Mouse (Mus musculus): ENCODE data around the gene Olfr470.
"Not testable (repeated sequence)": the region's sequence is repeated elsewhere in the genome, so short reads cannot be mapped to it uniquely, and the experiment has no call there.

Olfr470 gene

GRCm38 (mm10) chr7:107847390-107847789 is at the start of gene Olfr470:
TSS of gene Olfr470 (minus strand) at chr7:107847490.
- DNase-seq: not testable (repeated sequence)

DNA sequence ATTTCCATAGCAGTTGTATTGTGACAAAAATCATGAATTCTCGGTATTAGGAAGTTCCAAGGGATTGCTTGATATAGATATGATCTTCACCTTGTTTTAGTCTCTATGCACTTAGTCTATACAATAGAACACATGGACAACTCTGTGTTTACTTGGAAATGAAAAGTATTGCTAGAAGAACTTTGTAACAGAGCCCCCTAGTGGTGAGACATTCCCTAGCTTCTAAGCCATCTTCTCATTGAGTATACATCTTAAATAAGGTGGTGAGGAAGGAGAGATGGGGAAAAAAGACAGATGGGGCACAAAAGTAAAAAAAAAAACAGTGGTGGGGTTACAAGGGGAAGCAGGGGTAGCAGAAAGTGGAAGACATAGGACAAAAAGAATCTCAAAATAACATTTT is 5.6 kb downstream of the Olfr470 start:
- DNase-seq: no peak

GRCm38 (mm10) chr7:107825441-107825840 is 21.8 kb downstream of the Olfr470 start, which contains the start of gene Olfr469:
TSS of gene Olfr469 (minus strand) at chr7:107825541.
- DNase-seq: not testable (repeated sequence)

GRCm38 (mm10) chr7:107823867-107824266 is 23.4 kb downstream of the Olfr470 start:
- not testable (repeated sequence) for DNase-seq

DNA sequence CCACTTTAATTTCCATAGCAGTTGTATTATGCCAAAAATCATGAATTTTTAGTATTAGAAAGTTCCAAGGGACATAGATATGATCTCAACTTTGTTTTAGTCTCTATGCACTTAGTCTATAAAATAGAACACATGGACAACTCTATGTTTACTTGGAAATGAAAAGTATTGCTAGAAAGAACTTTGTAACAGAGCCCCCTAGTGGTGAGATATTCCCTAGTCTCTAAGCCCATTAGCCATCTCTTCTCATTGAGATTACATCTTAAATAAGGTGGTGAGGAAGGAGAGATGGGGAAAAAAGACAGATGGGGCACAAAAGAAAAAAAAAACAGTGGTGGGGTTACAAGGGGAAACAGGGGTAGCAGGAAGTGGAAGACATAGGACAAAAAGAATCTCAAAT is 27.8 kb downstream of the Olfr470 start:
- DNase-seq: no peak

DNA sequence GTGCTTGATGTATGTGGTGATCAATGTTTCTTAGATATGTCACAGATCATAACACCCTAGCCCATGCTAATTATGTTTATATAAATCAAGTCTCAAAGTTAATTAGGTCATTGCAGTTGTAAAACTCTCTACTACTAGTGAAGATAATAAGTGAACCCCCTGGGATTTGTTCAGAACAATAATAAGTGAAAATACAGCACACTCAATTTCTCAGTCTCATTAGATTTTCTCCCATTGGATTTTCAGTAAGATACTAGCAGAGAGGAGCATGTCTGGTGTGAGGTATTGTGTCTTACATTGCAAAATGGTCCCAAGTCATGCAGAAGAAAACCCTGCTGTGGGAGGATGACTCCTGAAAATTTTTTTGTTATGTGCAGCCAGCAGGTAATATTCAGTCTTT is 35.3 kb downstream of the Olfr470 start, which contains the start of gene Olfr467:
Gene Olfr467 (plus strand): TSS at position 301 of the 400 bp plus-strand sequence.
- DNase-seq: no peak

DNA sequence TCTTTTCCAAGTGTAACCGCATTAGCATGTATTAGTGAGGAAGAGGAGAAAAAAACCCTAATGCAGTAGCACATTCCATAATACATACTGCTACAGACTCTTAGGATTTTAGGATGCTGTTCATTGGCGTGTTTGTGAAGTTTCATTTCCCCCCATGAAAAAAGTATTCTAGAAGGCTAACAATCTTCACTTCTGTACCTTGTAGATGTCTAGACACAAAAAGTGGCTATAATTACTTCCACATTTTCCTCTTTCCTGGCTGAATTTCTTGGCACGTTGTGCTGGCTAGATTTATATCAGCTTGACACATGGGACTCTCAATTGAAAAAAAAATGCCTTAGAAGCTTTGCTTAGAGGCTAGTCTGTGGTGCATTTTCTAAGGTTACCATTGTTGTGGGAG is 45.2 kb downstream of the Olfr470 start:
- no peak for DNase-seq

- no peak for DNase-seq
These were observed 46.2 kb downstream of the Olfr470 start, which contains the start of gene Ovch2 for GRCm38 (mm10) chr7:107801108-107801507. TSS of gene Ovch2 (minus strand) at chr7:107801208.

DNA sequence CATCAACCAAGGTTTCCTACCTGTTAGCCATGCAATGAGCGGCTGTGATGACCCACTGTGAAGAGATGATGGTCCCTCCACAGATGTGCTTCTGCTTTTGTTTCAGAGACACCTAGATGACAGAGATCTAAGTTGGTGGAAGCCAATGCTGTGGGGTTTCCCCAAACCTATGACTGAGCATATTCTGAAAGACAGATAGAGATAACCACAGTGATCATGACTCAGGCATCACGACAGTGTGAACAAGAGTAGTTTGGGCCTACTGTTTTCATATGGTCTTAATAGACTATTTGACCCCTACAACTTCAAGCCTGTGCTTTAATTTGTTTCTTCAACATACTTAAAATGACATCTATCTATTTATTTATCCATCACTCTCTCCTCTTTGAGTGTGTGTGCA is 50.8 kb downstream of the Olfr470 start:
- DNase-seq: no peak

Measured in lung, postnatal 10 days (tissue).